Mouse (Mus musculus): ENCODE results near the gene Fam78a. TPM values are rescaled to one million over a fixed set of nuclear protein-coding genes. Genes with fewer than 3 reads are reported as not detected.
A peak's percentile ranks its signal among the peaks of the same experiment; 100 is the strongest.
"Not testable (repeated sequence)": the region's sequence is repeated elsewhere in the genome, so short reads cannot be mapped to it uniquely, and the experiment has no call there.

Gene Fam78a
- total RNA-seq, 2 experiments from 2014 or later: 6.2 to 9.6 TPM

- no peak for DNase-seq (ENCODE audit: low spot score in 2 of 2)
Measured at GRCm38 (mm10) chr2:32045375-32045774, 39.3 kb downstream of the Fam78a start.

- DNase-seq (ENCODE audit: low spot score in 2 of 2): no peak
Measured at GRCm38 (mm10) chr2:32043836-32044235, 40.8 kb downstream of the Fam78a start.

DNA sequence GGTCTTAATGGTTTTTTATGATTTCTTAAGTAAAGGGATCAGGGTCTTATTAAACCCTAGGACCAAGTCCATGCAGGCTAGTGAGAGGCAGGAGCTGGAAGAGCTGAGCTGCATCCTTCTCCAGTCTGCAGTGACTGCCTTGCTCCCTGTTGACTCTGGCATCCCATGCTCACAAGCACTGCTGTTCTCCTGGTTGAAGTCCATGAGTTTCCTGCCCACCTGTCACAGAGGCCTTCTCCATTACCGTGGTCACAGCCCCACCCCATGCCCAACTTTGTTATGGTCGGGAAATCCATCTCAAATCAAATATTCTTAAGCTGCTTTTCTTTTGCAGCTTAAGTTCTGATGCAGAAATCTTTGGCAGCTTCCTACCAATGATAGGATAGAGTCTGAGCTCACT, 43.6 kb downstream of the Fam78a start:
- DNase-seq (ENCODE audit: low spot score in 2 of 2): no peak

- not testable (repeated sequence) for DNase-seq (ENCODE audit: low spot score in 2 of 2)
Measured at GRCm38 (mm10) chr2:32040646-32041045, 44.0 kb downstream of the Fam78a start.

DNA sequence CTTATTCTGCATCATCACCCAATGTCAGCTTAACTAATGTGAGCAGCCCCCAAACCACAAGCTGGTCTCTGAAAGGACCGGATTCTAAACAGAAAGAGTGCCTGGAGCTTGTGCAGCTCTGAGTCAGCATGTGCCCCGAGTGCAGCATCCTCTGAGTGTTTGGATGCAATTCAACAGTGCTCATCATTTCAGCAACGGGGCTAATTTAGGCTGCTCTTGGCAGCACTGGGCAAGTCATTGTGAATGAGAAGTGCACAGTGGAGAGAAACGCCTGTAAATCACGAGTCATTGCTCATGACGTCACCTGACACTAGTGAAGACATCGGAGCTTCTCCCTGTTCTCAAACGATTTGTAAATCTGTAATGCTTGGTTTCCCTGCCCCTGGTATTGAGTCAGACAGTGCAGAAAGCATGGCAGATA, 46.0 kb downstream of the Fam78a start:
- peak; percentile 56 to 66 for DNase-seq (ENCODE audit: low spot score in 2 of 2)

- DNase-seq (ENCODE audit: low spot score in 2 of 2): no peak
Measured at GRCm38 (mm10) chr2:32037279-32037858, 47.3 kb downstream of the Fam78a start.

DNA sequence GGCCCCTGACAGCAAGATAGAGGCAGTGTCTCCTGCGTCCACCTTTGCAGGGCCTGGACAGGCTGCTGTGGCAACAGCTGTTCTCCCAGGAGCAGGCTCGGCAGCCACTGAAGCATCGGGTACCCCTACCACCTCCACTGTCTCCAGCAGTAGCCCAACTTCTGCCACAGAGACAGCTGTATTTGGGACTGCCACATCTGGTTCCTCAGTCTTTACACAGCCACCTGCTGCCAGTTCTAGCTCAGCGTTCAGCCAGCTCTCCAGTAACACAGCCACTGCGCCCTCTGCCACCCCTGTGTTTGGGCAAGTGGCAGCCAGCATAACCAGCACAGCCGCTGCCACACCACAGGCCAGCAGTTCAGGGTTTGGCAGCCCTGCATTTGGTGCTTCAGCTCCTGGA, 50.5 kb downstream of the Fam78a start:
- no peak for DNase-seq (ENCODE audit: low spot score in 2 of 2)

- DNase-seq (ENCODE audit: low spot score in 2 of 2): no peak
Measured at GRCm38 (mm10) chr2:32033436-32033835, 51.2 kb downstream of the Fam78a start.

GRCm38 (mm10) chr2:32029636-32030035, 55.0 kb downstream of the Fam78a start:
- peak; percentile 41 to 45 for DNase-seq (ENCODE audit: low spot score in 2 of 2)

- no peak for DNase-seq (ENCODE audit: low spot score in 2 of 2)
Measured at GRCm38 (mm10) chr2:32024372-32024771, 60.3 kb downstream of the Fam78a start.

DNA sequence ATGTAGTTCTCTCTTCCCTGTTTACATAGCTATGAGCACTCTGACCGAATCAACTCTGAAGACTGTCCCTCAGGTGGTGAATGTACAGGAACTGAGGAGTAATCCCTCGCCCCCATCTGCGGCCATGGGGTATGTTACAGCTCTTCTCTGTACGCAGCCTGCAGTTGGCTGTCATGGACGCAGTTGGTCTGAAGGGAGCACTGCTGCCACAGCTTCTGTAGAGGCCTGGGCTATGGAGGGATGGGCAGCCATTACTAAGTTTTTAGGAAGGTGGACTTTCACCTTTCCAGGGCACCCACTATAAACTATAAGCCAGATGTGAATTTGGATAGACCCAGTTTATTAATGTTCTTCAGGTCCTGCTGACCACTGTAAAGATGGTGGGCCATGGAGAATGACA, 64.4 kb downstream of the Fam78a start:
- no peak for DNase-seq (ENCODE audit: low spot score in 2 of 2)

DNA sequence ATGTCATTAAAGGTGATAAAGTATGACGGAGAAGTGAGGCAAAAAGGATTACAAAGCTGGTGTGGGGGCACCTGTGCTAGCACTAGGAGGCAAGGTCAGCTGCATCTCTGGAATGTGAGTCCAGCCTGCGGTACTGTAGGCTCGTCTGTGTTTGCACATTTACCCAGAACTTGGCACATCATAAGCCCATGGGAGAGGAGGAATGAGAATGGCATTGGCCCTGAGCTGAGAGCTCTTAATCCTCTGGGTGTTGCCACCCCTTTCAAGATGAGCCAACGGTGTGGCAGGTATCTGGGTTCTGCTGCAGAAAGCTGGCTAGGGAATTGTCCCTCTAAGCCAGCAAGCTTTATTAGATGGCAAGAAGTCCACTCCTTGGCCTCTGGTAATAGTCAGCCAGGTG, 65.0 kb downstream of the Fam78a start:
- no peak for DNase-seq (ENCODE audit: low spot score in 2 of 2)

DNA sequence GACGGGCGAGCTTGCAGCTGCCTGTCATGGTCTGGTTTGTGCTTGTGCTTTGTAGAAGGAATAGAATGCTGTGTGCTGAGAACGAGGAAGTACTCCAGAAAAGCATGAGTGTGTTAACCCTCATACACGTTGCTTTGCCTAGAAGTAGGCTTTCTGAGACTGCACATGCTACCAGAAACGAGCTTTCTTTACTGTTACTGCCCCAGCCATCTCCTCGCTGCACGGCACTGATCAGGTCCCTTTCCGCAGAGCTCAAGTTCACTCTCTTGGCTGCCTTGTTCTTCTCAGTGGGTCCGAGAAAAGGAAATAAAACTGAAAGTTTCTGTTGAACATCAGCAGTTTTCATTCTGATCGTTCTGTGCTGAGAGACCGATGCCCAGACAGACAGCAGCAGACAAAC, 75.9 kb downstream of the Fam78a start:
- DNase-seq (ENCODE audit: low spot score in 2 of 2): no peak

DNA sequence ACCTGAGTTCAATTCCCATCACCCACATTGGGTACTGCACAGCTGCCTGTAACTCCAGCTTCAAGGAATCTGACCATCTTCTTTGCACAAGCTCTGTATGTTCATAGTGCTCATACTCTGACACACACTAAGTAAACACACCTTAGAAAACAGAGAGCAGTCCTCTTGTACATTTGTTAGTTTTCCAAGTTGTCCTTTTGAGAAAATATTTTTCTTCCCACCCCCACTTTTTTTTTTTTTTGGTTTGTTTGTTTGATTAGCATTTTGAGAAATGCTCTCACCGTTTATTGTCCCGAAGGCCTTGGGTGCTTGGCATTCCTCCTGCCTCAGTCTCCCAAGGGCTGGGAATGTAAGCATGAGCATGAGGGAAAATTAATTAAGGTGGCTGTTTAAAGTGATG, 76.3 kb downstream of the Fam78a start:
- DNase-seq (ENCODE audit: low spot score in 2 of 2): no peak

Small RNA genes within 50 kb of the gene (microRNA-seq; reads per million reads assigned to microRNA genes)
- 4.2 to 4.4 reads per million in 2 experiments for gene Mir7674

Other genes with a start within 250 kb of the Fam78a start
- gene Fibcd1, start 238.9 kb downstream of the Fam78a start, total RNA-seq (2021): 1 to 10 TPM; 7.4 to 9.2 TPM
- 1 to 10 TPM; 5.7 to 7.9 TPM for gene Lamc3, start 197.6 kb downstream of the Fam78a start, total RNA-seq (2021)
- gene Aif1l, start 134.7 kb downstream of the Fam78a start, total RNA-seq (2021): 1 to 10 TPM; 4.8 to 5.2 TPM
- 10 to 100 TPM; 54.4 to 56.3 TPM for gene Nup214, start 110.4 kb downstream of the Fam78a start, total RNA-seq (2021)
- gene Plpp7, start 10.7 kb upstream of the Fam78a start, total RNA-seq (2021): 10 to 100 TPM; 27.1 to 32.4 TPM
- 100 to 1,000 TPM; 259 to 266 TPM for gene Prrc2b, start 66.2 kb upstream of the Fam78a start, total RNA-seq (2021)
- 10 to 100 TPM; 19.3 to 23.5 TPM for gene Pomt1, start 151.7 kb upstream of the Fam78a start, total RNA-seq (2021)
- gene Uck1, start 175.3 kb upstream of the Fam78a start, total RNA-seq (2021): 10 to 100 TPM; 49.6 to 53.6 TPM
- gene Golga2, start 202.5 kb upstream of the Fam78a start, total RNA-seq (2021): 10 to 100 TPM; 84.2 to 88.5 TPM
- 100 to 1,000 TPM; 205 to 210 TPM for gene Swi5, start 203.2 kb upstream of the Fam78a start, total RNA-seq (2021)

Data from left cerebral cortex, adult 18-20 months (tissue).